Mouse (Mus musculus): Measurements from ENCODE around the gene Galnt4.

GRCm38 (mm10) chr10:99116650-99117615, 9.0 kb downstream of the Galnt4 start:
- no peak for TF ChIP-seq CTCF (IDR thresholded peaks at IDR 0.05; ENCODE audit: low read depth)
- TF ChIP-seq EP300 (IDR thresholded peaks at IDR 0.05; ENCODE audit: low read depth) = no peak
